Mouse (Mus musculus) adrenal gland, postnatal 4 days (tissue): ENCODE results near the gene Gab2. TPM values are rescaled to one million over a fixed set of nuclear protein-coding genes. Genes with fewer than 3 reads are reported as not detected.

Source experiments
- DNase-seq, 2 experiments: peaks; one replicate each; pipeline ENCODE4 v3.0.0; 2021 to 2022; ENCODE audit warnings: low spot score in 2 of 2, mixed read lengths in 2 of 2
- total RNA-seq, 2 experiments: library from RNA; stranded (reverse); gene quantifications; 2 replicates each; pipeline ENCODE4 v1.2.3; 2021

Gab2 gene
- total RNA-seq, 2 experiments from 2014 or later = 34.8 to 41.4 TPM

DNA sequence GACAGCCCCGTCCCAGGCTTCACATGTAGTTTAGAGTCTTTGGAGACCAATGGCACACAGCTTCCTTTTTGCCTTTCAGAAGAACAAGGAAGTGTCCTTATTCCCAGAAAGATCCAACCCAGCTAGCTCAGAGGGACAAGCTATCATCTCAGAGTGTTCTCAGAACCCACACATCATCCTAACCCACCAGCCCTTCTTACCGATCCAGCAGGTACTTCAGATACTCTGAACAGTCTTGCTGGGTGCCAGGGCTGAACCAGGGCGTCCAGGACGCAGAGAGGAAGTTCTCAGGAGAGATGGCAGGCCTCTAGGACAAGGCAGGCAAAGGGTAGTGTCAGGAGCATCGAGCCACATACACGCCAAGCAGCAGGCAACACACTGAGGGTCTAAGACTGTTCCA, 231.5 kb downstream of the Gab2 start:
- DNase-seq = peak in 1 of 2 experiments; percentile 1

DNA sequence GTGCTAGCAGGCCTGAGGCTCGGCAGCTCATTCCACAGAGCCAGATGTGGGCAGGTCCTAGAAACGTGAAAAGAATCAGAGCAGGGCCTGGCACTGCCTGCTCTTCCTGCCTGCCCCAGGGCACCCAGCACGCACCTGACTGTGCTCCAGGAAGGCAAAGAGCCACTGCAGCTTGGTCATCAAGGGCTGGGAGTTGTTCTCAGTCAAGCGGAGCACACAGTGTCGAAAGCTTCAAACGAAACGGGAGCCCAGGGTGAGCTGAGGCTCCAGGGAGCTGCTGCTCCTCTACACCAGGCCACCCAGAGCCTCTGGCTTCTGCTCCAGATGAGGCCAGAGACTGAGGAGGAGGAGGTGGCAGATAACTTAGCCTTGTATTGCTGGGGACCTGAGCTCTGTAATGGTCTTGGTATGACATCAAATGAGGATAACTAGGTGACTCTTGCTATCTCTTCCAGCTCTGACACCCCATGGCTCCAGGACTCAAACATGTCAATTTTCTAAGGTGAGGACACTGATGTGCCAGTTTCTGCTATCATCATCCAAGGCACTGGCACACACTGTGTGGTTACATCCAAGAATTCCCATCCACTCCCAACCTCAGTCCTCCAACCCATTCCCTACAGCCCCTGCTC, 232.1 kb downstream of the Gab2 start:
- DNase-seq = no peak

DNA sequence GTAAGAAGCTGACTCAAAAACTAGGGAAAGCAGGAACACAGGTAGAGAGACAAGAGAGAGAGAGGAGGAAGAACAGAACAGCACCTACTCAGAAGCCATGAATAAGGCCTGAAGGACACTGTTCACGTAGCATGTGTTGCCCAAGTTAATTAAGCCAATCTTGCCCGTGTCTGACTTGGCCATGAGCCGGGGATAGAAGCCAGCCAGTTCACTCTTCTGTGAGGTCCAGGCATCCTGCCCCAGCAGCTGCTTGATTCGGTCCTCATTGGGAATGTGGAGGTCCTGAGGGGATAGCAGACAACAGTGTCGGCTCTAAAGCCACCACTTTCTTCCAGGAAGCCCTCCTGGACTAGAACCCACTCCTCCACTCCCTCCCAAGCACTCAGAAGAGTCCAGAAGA, 233.3 kb downstream of the Gab2 start:
- DNase-seq = no peak

DNA sequence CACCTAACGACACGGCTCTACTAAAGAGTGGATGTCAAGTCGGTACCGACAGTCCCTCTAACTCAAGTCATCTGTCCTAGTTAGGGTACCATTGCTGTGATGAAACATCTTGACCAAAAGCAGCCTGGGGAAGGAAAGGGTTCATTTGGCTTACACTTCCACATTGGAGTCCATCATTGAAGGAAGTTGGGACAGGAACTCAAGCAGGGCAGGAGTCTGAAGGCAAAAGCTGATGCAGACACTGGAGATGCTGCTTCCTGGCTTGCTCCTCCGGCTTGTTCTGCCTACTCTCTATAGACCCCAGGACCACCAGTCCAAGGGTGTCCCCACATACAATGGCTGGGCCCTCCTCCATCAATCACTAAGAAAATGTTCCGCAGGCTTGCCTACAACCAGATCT, 234.3 kb downstream of the Gab2 start:
- DNase-seq = no peak

DNA sequence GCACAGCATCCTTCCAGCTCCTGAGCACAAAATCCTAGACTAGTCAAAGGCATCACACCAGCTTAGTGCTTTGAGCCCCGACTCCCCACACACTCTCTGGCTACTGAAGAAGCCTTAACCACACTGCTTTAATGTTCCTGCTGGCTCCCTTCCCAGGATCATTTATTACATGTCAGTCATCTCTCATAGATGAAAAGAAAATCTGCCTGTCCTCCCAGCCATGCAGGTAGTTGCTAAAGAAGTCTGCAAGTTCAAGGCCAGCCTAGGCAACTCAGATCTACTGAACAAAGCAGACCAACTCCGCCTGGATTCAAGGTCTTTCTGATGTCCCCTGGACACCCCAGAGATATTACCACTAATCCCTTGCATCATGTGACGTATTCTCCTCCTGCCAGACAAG, 236.3 kb downstream of the Gab2 start:
- no peak for DNase-seq

DNA sequence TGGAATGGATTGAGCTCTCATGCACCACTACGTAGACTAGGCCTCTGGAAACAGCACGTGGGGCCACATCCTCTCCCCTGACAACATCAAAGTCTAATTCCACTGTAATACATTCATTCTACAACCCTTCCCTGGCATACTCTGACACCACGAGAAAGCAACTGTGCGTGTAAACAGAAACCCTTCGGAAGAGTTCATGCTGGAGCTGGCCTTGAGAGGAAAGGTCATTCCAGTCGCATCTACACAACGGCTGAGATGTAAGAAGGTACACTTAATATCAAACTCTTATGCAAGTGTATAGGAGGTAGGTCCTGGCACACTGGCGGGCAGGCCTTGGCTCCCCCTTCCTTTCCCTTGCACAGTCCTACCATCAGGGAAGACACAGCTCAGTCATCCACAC, 243.0 kb downstream of the Gab2 start:
- no peak for DNase-seq

DNA sequence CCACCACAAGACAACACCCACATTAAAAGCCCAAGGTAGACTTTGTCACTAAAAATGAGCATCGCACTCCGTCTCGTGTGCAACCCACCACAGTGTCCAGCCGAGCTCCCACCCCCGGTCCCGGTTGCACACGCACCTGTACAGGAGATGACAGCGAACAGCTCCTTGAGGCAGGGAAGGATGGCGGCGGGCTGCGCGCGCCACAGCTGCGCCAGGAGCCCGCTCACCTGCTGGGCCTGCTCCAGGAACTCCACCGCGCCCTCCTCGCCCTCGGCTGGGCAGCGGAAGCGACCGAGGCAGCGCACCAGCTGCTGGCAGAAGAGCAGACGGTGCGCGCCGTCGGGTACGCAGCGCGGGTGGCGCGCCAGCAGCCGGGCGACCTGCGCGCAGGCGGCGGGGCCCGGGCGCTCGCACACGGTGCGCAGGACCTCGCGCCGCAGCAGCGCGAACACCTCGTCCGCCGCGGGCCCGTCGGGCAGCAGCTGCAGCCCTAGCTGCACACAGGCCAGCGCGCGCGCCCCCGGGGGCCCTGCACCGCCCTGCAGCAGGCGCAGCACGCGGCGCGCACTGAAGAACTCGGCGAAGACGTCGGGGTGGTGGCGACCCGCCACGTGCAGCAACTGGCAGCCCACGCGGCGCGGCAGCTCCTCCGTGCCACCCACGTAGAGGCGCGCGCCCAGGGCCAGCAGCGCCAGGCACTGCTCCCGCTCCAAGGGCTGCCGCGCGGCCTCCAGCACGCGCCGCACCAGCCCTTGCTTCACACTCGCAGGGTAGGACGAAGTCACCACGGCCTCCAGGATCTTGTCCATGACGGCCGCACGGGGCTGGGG, 244.0 kb downstream of the Gab2 start:
- no peak for DNase-seq

DNA sequence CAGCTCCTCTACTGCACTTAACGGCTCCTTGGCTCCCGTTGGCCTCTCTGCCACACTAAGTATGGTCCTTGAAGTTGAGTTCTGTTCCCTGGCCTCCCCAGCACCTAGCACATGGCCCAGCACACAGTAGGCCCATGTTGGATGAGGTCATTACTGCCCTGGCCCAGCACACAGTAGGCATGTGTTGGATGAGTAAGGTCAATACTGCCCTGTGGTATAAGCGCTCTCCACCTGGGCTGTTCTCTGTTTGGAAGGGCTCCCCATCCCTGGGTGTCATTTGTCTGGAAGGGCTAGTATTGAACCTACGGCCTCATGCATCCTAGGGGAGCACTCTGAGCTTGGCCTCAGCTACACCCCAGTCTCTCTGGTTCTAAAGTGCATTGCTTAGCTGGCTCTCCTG, 246.0 kb downstream of the Gab2 start:
- no peak for DNase-seq

DNA sequence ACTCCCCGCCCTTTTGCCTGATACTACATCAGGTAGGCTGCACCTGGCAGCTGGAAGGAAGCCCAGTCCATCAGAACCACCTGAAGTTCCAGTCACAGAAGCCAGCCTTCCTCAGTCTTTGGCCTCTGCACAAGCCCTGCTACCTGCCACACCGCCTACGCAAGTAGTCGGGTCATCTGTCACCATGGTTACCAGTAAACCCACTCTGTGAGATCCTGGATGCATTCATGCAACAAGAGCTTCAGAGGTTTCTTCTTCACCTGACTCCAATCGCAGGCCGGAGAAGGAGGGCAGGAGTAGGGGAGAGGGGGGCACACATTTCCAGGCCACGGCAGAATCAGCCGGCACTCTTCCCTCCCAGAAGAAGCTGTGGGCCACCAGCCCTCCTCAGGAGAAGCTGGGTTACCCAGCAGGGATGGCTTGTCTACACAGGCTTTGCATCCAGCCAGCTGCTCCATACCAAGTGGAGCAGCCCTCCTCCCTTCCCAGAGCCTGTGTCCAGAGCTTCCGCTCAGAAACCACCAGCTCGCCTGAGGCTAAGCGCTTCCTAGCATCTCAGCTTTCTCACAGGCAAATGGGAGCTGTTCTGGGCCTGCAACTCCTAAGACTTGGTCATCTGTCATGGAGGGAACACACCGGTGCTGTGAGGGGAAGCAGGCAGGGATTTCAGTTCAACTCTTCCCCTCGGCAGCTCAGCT, 247.7 kb downstream of the Gab2 start:
- DNase-seq = no peak

DNA sequence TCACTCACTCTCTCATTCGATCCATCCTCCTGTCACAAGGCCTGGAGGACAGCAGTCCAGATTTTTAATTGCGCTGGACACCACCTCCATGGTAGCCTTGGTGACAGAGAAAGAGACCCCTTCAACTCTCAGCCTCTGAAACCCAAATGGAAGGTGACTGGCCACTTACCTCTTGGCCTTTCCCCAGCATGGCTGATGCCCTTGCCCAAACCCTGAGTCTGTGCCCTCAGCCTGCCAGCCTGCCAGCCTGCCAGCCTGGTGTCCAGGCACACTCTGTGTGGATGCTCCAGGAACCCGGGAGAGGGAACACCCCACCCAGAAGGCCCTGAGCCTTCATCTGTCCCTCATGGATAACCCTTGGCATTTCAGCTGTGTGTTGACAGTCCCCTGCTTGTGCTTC, 248.3 kb downstream of the Gab2 start:
- no peak for DNase-seq

DNA sequence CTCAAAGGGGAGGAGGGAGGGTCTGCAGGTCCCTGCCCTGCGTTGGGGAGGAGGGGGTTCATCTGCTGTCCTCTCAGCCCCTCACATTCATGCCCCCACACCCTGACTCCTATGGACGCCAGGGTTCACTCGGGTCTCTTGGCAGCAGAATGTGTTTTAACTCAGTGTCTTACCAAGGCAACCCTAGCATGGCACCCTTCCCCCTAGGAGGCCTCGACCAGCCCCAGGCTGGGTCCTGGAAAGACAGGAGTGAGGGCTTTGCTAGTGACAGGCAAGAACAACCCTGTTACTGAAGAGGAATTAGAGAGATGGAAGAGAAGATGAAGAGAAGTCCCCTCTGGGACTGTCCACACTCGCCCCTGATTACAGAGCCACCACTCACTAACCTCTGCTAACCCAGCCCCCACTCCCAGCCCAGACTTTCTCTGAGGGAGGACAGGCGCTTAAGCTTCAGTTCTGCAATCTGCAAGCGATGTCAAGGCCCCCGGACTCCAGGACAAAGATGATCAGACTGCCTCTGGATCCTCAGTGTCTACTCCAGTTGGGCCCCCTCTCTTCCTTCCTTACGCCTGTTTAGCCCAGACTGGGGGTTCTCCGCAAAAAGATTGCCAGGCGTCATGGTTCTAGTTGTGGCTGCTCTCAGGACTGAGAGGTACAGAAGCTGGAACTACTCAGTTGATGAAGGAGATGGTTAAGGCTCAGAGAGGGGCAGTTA, 249.7 kb downstream of the Gab2 start:
- DNase-seq = no peak

DNA sequence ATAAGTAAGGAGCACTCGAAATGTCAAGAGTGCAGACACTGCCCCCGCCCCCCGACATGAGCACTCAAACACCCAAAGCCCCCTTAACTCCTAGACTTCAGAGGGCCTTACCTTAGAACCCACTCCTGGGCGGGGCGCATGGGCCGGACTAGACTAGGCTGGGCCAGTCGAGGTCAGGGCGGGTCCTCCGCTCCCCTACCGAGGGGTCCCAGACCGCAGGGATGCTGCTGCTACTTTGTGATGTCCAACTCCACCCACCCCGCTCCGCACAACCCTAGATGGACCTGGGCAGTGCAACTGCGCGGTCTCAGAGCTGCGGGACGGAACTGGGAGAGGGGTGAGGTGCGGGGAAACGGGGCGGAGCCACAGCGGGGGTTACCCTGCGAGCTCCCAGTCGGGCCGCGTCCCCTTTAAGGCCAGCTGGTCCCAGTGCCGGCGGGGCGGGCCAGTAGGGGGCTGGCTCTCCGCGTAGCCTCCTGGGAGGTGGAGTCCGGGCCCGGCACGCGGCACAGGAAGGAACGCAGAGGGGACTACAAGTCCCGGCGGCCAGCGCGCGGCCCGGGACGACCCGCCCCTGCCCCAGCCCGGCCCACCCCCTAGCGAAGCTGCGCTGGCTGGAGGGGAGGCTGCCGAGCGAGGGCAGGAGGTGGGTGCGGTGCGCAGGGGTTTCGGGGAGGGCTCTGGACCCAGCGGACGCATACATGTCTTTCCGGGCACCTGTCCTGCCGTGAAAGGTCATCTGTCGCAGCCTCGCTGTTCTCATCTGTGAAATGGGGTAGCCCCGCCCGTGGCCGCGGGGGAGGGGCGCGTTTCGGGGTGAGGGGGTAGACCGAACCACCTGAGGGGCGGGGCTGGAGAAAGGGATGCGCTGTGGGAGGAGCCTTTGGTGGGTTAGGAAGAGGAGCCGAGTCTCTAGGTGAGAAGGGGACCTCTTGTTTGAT, 250.6 kb downstream of the Gab2 start, which contains the start of the genes Usp35 and Kctd21:
Gene Usp35 (minus strand): TSS at position 295 of the 941 bp plus-strand sequence.
Gene Kctd21 (plus strand): TSS at position 602 of the 941 bp plus-strand sequence.
- DNase-seq = peak; percentile 79 to 89

DNA sequence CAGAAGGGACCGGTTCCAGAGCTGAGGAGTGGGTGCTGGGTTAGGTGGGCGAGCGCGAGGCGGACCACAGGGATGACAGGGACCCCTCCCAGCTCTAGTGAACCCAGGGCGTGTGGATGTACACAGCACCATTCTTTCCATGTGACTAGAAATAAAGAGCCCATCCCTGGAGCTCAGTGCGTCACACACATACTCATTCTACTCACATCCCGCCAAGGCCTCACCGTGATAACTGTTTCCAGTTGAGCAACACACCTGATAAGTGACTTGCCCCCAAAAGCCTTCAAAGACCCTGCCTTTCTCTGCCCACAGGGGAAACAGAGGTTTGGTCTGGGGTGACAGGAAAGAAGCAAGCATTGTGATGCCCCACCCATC, 251.3 kb downstream of the Gab2 start:
- no peak for DNase-seq

DNA sequence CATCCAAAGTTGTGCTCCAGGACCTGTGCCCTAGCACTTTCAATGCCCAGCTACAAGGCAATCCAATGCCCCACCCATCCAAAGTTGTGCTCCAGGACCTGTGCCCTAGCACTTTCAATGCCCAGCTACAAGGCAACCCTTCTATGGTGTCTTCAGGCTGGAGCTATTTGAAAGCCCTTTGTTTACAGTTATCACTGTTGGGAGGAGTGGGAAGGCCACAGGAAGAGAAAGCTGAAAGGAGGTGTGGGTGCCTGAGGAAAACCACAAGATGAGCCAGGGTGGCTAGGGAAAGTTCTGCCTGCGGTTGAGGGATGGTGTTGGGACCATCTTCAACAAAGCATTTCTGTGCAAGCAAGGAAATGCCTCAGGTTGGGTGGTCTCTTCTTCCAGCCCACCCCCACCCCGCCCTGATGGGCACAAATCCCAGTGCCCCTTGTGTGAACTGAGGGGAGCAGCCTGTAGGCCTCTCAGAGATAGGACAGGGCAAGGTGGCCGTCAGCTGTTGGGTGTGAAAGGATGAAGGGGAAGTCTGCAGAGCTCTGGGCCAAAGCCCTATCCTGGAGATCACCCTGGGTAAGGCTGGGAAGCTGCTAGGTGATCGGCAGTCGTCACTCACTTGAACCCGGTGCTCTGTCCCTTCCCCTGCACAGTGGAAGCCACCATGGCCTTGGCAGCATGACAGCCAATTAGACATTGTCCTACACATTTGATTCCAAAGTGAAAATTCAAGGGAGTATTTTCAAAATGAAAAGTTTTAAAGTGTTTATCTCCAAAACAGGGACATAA, 251.9 kb downstream of the Gab2 start:
- no peak for DNase-seq

DNA sequence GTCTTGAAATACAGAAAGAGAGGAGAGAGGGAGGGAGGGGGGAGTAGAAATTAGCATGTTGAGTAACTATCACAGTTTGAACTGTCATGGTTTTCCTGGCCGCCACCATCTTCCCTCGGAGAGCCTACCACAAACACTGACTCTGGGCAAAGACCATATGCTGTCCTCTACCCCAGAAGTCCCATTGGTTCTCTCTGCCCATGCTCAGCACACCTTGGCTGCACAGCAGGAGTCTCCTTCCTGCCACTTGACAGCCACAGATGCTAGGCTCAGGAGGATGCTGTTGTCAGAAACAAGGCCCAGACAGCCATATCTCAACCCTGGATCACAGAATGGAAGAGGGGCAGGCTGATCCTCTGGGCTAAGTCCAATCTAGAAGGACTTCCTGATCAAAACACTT, 253.0 kb downstream of the Gab2 start:
- DNase-seq = no peak

DNA sequence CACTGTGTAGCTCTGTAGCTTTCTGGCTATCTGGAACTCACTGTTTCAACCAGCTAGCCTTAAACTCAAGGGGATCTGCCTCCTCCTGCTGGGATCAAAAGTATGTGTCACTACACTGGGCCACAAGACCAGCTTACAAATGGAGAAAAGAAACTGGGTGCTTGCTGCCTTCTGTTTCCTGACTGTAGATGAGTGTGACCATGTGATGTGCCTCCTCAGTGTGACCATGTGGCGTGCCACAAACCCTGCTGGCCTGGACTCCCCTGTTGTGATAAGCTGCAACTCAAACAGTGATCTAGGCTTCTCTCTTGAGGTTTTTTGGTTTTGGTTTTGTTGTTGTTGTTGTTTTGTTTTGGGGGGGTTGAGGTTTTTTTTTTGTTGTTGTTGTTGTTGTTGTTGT, 255.3 kb downstream of the Gab2 start:
- no peak for DNase-seq

DNA sequence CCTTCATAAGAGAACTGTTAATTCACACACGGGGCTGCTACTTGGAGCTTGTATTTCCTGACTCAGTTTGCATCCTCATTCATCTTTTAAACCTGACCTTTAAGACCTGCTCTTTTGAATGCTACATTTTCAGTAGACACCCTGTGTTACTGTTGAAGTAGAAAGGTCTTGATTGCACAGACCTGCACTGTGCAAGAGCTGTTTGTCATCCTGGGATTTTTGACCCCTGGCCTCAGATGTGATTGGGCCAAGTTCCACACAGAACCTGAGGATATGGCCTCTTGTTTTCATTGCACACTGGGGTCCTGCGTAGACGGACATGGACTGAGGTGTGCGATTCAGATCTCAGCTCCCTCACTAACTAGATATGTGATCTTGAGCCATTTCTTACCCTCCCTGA, 257.2 kb downstream of the Gab2 start:
- DNase-seq = no peak

DNA sequence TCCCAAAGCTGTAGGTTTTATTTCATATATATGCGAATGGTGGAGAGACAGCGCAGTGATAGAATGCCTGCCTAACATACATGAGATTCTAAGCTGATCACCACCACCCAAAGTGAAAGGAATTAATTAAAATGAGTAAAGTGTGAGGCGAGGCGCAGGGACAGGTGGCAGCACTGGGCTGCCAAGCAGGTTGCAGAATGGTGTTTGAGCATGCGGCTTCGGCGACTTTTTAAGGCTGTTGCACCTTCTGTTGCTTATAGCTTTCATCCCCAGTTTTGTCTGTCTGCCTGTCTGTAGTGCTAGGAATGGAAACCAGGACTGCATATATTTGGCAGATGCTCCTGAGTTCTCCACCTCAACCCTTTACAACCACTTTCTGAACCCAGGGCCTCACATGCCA, 258.2 kb downstream of the Gab2 start:
- DNase-seq = no peak
